9 mouse cellular contexts compared by ENCODE assay signal in the genomic region with DNA sequence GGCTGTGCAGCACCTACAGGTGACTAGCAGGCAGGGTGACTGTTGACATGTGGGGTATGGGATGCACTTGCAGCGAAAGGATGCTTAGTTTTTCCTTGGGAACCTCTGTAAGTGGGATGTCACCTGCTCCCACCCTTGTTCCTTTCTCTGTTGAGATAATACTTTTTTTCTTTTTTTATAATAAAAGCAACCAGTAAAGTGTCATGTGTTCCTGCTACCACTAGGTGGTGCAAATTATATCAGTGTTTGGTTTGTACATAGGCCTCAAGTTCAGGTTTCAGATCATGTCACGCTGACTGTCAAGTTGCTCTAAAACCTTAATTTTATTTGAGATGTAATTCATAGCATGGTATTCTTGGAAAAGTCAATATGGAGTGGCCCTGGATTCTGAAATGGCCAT. TPM values are rescaled to one million over a fixed set of nuclear protein-coding genes. Genes with fewer than 3 reads are reported as not detected.
DNase-seq lines count a peak whose midpoint lies in the region; ATAC-seq and TF ChIP-seq lines count a peak whose summit lies in the region.
"Had no signal": no experiment of that assay in that cellular context is flagged by ENCODE, and none has a peak within 500 bp of the region (broad histone marks: within the 10 kb centered on the region; RNA-seq: fewer than 3 reads in every experiment).

No protein-coding gene starts in this region.

- no peak for TF ChIP-seq POLR2A in small intestine, adult 2 months (IDR thresholded peaks at IDR 0.05; ENCODE audit: low read depth, low read length)

- H3K36me3 ChIP-seq in hindbrain, embryonic 11.5 days (ENCODE audit: control insufficient read depth, insufficient read depth, low read length): no peaks in the 10 kb centered on the region
- H3K36me3 ChIP-seq in hindbrain, embryonic 13.5 days: peaks cover 48% of the 10 kb centered on the region
- H3K36me3 ChIP-seq in small intestine, adult 2 months (ENCODE audit: control insufficient read depth, insufficient read depth, low read length): no peaks in the 10 kb centered on the region

- H3K27me3 ChIP-seq in hindbrain, embryonic 11.5 days (ENCODE audit: control insufficient read depth, insufficient read depth, low read length): no peaks in the 10 kb centered on the region
- H3K27me3 ChIP-seq in hindbrain, embryonic 13.5 days: no peaks in the 10 kb centered on the region
- no peaks in the 10 kb centered on the region for H3K27me3 ChIP-seq in small intestine, adult 2 months (ENCODE audit: control insufficient read depth, insufficient read depth, low read length)
- H3K27me3 ChIP-seq: hindbrain, embryonic 15.5 days had no signal

- intact Hi-C loops in gastrocnemius, postnatal 36 days (cut with DNase I): loop anchor here (5.0 kb wide), 2 partner anchors 43 to 243 kb away; partner anchors contain the start of gene Zbtb39

- peak; percentile 33; the same call in 1 of the 2 replicates for TF ChIP-seq CTCF in small intestine, adult 2 months (IDR thresholded peaks at IDR 0.05; ENCODE audit: extremely low read depth, insufficient read length, insufficient replicate concordance, low read depth, low read length)

- no peak overlapping the region for H3K27ac ChIP-seq in hindbrain, embryonic 11.5 days (ENCODE audit: low read depth, low read length)
- no peak overlapping the region for H3K27ac ChIP-seq in hindbrain, embryonic 13.5 days
- H3K27ac ChIP-seq in small intestine, adult 2 months (ENCODE audit: insufficient read depth, low read depth, low read length): peak overlapping the region; percentile 85
- H3K27ac ChIP-seq: hindbrain, embryonic 15.5 days had no signal

- H3K4me2 ChIP-seq in hindbrain, embryonic 11.5 days (replicated peaks; ENCODE audit: low read depth, low read length): no peak overlapping the region
- no peak overlapping the region for H3K4me2 ChIP-seq in hindbrain, embryonic 13.5 days
- H3K4me2 ChIP-seq: hindbrain, embryonic 15.5 days had no signal

- H3K4me1 ChIP-seq in hindbrain, embryonic 11.5 days (replicated peaks; ENCODE audit: control insufficient read depth, insufficient read depth, low read length): no peaks in the 10 kb centered on the region
- H3K4me1 ChIP-seq in hindbrain, embryonic 13.5 days (replicated peaks): no peaks in the 10 kb centered on the region
- peaks cover 8% of the 10 kb centered on the region; the same call in 1 of the 2 replicates for H3K4me1 ChIP-seq in small intestine, adult 2 months (ENCODE audit: control insufficient read depth, insufficient read depth, insufficient read length, low read length)
- H3K4me1 ChIP-seq: hindbrain, embryonic 15.5 days had no signal

- no peak overlapping the region for H3K9ac ChIP-seq in hindbrain, embryonic 11.5 days (ENCODE audit: low read depth, low read length)
- no peak overlapping the region for H3K9ac ChIP-seq in hindbrain, embryonic 13.5 days
- H3K9ac ChIP-seq: hindbrain, embryonic 15.5 days had no signal

- no peaks in the 10 kb centered on the region for H3K9me3 ChIP-seq in hindbrain, embryonic 11.5 days (ENCODE audit: control insufficient read depth, low read length)
- no peaks in the 10 kb centered on the region for H3K9me3 ChIP-seq in hindbrain, embryonic 13.5 days
- H3K9me3 ChIP-seq: hindbrain, embryonic 15.5 days had no signal

- no peak for ATAC-seq in hindbrain, embryonic 11.5 days (ENCODE audit: low FRiP score)
- ATAC-seq in hindbrain, embryonic 13.5 days (ENCODE audit: low FRiP score): no peak

- no peak overlapping the region for H3K4me3 ChIP-seq in hindbrain, embryonic 11.5 days (ENCODE audit: low read depth, low read length)
- no peak overlapping the region for H3K4me3 ChIP-seq in hindbrain, embryonic 13.5 days
- H3K4me3 ChIP-seq in small intestine, adult 2 months (ENCODE audit: low read depth, low read length): no peak overlapping the region
- H3K4me3 ChIP-seq: hindbrain, embryonic 15.5 days had no signal

- peak; percentile 43 for DNase-seq in hindbrain, embryonic 11.5 days (ENCODE audit: low spot score)
- DNase-seq in 416B (ENCODE audit: low read depth): peak; percentile 65
- peak; percentile 30 for DNase-seq in MN1 (ENCODE audit: low spot score)
- peak; percentile 62 for DNase-seq in induced T-regulatory cell, adult 2 months (ENCODE audit: low read depth)
- DNase-seq in right cerebral cortex, postnatal 4 days: no peak
- DNase-seq in gastrocnemius, postnatal 36 days: no peak

- WGBS in hindbrain, embryonic 11.5 days: 69% methylated on average over 2 of the region's 2 CpGs
- 56% methylated on average over 2 of the region's 2 CpGs for WGBS in hindbrain, embryonic 13.5 days
- 28% methylated on average over 2 of the region's 2 CpGs for WGBS in small intestine, adult 2 months

RNA-seq across cellular contexts. Expression of gene Myo1a, which starts 10.3 kb away (rescaled TPM):
- 0.45 and 0.57 TPM in 2 replicates for polyA plus RNA-seq in hindbrain, embryonic 11.5 days (2014; fragmentation: Nextera tagmentation; extraction: Ambion mirVana)
- 0.43 and 0.74 TPM in 2 replicates for polyA plus RNA-seq in hindbrain, embryonic 13.5 days (2015; fragmentation: Nextera tagmentation; extraction: Ambion mirVana)
- polyA plus RNA-seq in small intestine, adult 2 months (2012; rRNA removed): 166 and 688 TPM in 2 replicates
- total RNA-seq in gastrocnemius, postnatal 36 days (2021): under 1 TPM; 0.15 to 0.18 TPM

RNA-seq across cellular contexts. Expression of gene Nab2, which starts 26.3 kb away (rescaled TPM):
- polyA plus RNA-seq in hindbrain, embryonic 11.5 days (2014; fragmentation: Nextera tagmentation; extraction: Ambion mirVana): 4.3 and 4.9 TPM in 2 replicates
- 2.3 and 3.3 TPM in 2 replicates for polyA plus RNA-seq in hindbrain, embryonic 13.5 days (2015; fragmentation: Nextera tagmentation; extraction: Ambion mirVana)
- polyA plus RNA-seq in small intestine, adult 2 months (2012; rRNA removed): 9.4 and 31.8 TPM in 2 replicates
- total RNA-seq in gastrocnemius, postnatal 36 days (2021): 1 to 10 TPM; 2.3 to 4.4 TPM

RNA-seq across cellular contexts. Expression of gene Nemp1, which starts 27.9 kb away (rescaled TPM):
- polyA plus RNA-seq in hindbrain, embryonic 11.5 days (2014; fragmentation: Nextera tagmentation; extraction: Ambion mirVana): 8.6 and 9.3 TPM in 2 replicates
- 3.9 and 4.0 TPM in 2 replicates for polyA plus RNA-seq in hindbrain, embryonic 13.5 days (2015; fragmentation: Nextera tagmentation; extraction: Ambion mirVana)
- polyA plus RNA-seq in small intestine, adult 2 months (2012; rRNA removed): 0.67 and 2.5 TPM in 2 replicates
- total RNA-seq in gastrocnemius, postnatal 36 days (2021): 1 to 10 TPM; 1.9 to 2.1 TPM

RNA-seq across cellular contexts. Expression of gene Tac2, which starts 29.6 kb away (rescaled TPM):
- polyA plus RNA-seq in hindbrain, embryonic 11.5 days (2014; fragmentation: Nextera tagmentation; extraction: Ambion mirVana): not detected in 2 replicates
- not detected in 2 replicates for polyA plus RNA-seq in hindbrain, embryonic 13.5 days (2015; fragmentation: Nextera tagmentation; extraction: Ambion mirVana)
- polyA plus RNA-seq in small intestine, adult 2 months (2012; rRNA removed): 0.27 TPM in 1 of 2 replicates, not detected in the other
- total RNA-seq in gastrocnemius, postnatal 36 days (2021): not detected

RNA-seq across cellular contexts. Expression of gene Zbtb39, which starts 44.7 kb away (rescaled TPM):
- 7.2 and 9.3 TPM in 2 replicates for polyA plus RNA-seq in hindbrain, embryonic 11.5 days (2014; fragmentation: Nextera tagmentation; extraction: Ambion mirVana)
- polyA plus RNA-seq in hindbrain, embryonic 13.5 days (2015; fragmentation: Nextera tagmentation; extraction: Ambion mirVana): 3.7 and 3.8 TPM in 2 replicates
- 2.9 and 6.7 TPM in 2 replicates for polyA plus RNA-seq in small intestine, adult 2 months (2012; rRNA removed)
- total RNA-seq in gastrocnemius, postnatal 36 days (2021): 1 to 10 TPM; 5.1 to 5.9 TPM

Comparison
In these comparisons a context has a peak if more than half of its experiments do, and no peak if none do; other contexts are left out.
1. DNase-seq: peak in hindbrain, embryonic 11.5 days (single experiment), 416B (single experiment), MN1 (single experiment) and induced T-regulatory cell, adult 2 months (single experiment); none in right cerebral cortex, postnatal 4 days (single experiment) and gastrocnemius, postnatal 36 days (0 of 2).
2. RNA of gene Myo1a, which starts 10.3 kb away (polyA plus RNA-seq): 166 to 688 TPM in small intestine, adult 2 months; 0.45 to 0.57 TPM in hindbrain, embryonic 11.5 days and 0.43 to 0.74 TPM in hindbrain, embryonic 13.5 days; every median in the first group is over 10 times any median in the second.